Mouse (Mus musculus): Measurements from ENCODE around the gene Cxcl16.

DNA sequence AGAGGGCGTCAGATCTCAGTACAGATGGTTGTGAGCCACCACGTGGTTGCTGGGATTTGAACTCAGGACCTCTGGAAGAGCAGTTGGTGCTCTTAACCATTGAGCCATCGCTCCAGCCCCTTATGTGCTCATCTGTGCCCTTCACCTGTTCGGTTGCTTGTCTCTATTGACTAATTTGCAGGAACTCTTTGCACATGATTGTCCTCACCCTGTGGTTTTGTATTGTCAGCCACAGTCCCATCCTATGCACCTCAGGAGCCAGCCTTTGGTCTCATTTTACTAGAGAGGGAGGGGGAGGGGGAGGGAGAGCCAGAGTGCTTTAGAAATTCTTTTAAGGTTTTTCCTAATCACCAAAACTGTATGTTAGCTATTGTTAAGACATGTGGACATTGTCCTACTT lies 41.6 kb downstream of the Cxcl16 start:
- TF ChIP-seq CTCF (IDR thresholded peaks at IDR 0.05; ENCODE audit: borderline replicate concordance, insufficient read depth, low read depth, low read length) (no peak), POLR2A (IDR thresholded peaks at IDR 0.05; ENCODE audit: borderline replicate concordance, insufficient read depth, low read length) (no peak)

Measured in cerebellum, adult 2 months (tissue).